Mouse (Mus musculus) c-Kit-negative CD71-positive TER-119-positive erythroid progenitor cells, embryonic 14.5 days (primary cell): ENCODE data around the gene Lsg1.

Experiments
- DNase-seq: peaks from one replicate; pipeline ENCODE4 v3.0.0-alpha.2; 2013; ENCODE audit warnings: low read depth, low spot score

Lsg1 gene

GRCm38 (mm10) chr16:30601046-30601832 is 13.8 kb upstream of the Lsg1 start:
- DNase-seq, result no peak

GRCm38 (mm10) chr16:30600431-30601045 is 13.1 kb upstream of the Lsg1 start:
- DNase-seq, result no peak

- no peak for DNase-seq
These were observed 12.3 kb upstream of the Lsg1 start, which contains the start of gene Fam43a for GRCm38 (mm10) chr16:30599491-30600268. Gene Fam43a (plus strand): TSS chr16:30599723.

DNA sequence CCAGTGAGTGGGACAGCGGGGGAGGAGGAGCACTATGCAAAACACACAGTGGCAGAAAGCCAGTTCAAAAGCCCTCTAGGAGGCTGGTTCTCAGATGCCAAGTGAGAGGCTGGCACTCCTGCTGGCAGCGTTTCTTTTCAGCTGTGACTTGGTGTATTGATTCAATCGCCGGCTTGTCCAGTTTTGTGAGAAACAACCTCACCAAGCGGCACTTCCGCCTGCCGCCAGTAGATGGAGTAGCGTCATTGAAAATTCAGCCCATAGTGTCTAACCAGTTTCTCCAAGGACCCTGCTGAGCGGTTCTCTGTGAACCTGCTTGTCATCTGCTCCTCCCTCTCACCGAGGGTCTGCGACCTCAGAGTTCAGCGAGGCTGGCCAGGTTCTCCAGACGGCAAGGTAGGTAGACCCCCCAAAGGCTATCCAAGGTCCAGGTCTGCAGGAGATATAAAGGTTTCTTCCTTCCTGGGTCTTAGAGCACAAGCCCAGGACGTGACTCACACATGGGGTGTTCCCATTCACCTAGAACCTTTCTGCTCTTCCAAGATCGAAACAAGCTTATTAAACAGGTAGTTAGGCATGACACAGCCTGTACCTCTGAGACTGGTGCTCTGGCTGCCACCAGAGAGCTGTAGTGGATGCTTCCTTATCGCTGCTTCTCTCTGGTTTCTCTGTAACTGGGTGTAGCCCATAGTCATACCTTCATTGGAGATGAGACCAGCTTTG is 9.7 kb upstream of the Lsg1 start:
- no peak for DNase-seq

DNA sequence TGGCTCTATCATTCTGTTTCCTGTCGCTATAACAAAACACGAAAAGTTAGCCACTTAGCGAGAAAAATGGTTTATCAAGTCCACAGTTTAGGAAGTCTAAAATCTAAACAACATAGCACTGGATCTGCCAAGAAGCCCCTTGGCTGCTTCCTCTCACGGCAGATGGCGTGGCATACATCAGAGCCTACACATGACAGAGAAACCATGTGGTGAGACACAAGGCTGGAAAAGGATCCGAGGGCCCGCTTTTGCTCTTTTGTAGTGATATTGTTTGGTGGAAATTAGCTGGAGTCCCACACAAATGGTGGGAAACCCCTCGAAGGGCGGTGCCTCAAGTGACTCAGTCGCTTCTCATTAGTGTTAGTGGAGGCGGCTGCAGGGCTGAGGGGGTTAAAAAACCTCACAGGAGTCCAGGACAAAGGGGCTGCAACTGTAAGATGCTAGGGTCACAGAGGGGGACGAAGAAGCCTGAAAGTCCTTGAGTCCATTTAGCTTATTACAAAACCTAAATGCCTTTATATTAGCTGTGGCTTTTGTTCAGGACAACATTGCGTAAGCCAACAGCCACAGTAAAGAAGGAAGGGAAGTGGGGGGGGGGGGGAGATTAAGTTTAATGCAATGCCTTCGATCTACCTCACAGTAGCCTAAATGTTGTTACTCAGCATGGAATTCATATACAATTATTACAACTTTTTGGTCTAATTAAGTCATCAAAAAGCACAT is 8.6 kb upstream of the Lsg1 start:
- DNase-seq, result no peak

GRCm38 (mm10) chr16:30595356-30595755 is 8.0 kb upstream of the Lsg1 start:
- no peak for DNase-seq

- DNase-seq, result no peak
These were observed 4.6 kb upstream of the Lsg1 start for GRCm38 (mm10) chr16:30591990-30592389.

DNA sequence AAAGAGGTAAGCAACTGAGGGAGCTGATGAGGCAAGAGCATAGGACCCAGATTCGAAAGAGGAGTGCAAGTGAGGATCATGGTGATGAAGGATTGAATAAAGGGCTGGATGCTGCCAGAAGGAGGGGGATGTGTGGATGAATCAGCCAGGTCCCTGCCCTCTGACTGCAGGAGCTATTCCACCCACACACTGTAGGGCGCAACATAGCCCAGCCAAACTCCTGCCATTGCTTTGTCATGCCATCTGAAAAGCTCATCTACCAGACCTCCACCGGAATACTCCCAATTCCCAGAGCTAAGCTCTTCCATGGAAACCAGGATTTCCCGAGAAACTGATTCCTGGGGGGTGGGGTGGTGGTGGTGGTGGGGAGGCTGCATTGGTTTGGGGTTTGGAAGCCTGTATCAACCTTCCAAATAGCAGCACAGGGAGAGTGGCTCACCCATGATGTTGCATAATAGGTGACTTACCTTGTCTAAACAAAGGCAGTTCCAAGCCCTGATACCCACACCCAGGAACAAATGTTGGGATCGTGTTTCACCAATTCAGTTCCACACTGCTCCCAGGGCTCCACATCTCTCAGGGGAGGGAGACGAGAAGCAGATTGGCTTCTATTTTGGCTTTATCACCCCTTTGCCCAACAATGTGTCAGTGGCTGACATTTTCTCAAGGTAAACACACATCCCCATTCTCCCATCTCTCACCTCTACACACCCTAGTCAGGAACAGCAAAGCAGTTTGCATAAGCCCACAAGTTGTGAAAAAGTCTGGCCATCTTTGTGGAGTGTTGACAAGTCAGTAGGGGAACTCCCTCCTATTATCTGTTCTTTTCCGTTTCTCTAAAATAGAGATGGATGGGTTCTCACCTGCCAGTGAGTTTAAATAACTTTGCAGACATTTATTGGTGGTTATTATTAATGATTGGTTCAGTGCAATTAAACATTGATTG is 3.1 kb upstream of the Lsg1 start:
- DNase-seq, result no peak

DNA sequence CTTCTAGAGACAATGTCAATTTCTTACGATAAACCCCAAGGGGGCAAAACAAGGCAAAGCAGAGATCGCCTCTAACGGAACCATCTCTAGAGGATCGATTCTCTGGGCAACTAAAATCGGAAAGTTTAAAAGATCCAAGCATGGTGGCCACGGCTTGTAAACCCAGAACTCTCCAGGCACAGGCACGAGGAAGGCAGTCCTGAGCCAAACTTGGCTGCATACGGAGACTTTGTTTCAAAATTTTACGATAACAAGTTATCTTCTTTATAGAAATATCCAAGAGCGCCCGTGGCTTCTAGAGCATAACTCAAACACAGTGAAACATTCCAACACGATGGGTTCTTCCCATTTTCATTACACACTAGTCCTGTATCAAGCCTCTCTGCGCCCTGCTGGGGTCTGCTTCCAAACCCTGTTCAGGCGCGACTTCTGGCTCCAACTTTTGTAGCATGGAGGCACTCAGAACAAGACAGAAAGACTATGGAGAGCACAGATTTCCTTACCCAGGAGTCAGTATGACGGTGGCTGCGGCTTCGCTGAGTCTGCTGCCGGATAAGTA is 378 bp downstream of the Lsg1 start:
- DNase-seq, result no peak

DNA sequence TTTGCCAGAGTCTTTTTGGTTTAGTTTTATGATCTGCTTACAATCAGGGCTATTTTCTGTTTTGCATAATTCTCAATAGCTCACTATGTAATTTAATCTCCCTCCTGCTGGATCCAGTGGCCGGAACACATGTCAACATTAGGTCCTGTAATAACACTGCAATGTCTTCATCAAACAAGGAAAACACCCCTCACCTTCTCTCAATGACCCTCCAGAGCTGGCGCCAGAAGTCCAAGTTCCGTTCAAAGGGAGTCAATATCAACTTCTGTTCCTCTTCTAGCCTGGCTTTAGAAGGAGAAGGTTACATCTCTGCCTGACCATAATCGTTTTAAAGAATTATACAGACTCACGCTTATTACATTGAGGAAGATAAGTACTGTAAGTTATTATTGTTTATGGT is 6.6 kb downstream of the Lsg1 start:
- no peak for DNase-seq

DNA sequence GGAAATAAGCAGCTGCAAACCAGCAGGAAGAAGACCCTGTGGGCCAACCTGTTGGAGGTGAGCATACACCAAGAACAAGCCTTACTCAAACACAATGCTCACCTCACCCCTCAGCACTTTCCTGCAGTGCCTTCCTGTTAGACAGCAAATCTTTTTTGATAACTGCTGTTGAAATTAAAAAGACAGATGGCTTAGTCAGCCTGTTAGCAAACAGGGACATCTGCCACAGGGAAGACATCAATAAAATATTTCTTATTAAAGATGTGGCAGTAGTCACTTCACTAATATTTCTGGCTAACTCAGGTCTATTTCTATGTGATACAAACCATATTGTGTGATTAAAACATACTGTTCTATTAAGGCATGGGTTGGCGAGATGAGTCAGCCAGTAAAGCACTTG is 11.0 kb downstream of the Lsg1 start:
- DNase-seq, result no peak

GRCm38 (mm10) chr16:30575815-30576214 is 11.6 kb downstream of the Lsg1 start:
- no peak for DNase-seq

GRCm38 (mm10) chr16:30572239-30572638 is 15.2 kb downstream of the Lsg1 start:
- DNase-seq, result no peak

- no peak for DNase-seq
These were observed 16.0 kb downstream of the Lsg1 start for GRCm38 (mm10) chr16:30571378-30571777.

GRCm38 (mm10) chr16:30570173-30570572 is 17.2 kb downstream of the Lsg1 start:
- no peak for DNase-seq

DNA sequence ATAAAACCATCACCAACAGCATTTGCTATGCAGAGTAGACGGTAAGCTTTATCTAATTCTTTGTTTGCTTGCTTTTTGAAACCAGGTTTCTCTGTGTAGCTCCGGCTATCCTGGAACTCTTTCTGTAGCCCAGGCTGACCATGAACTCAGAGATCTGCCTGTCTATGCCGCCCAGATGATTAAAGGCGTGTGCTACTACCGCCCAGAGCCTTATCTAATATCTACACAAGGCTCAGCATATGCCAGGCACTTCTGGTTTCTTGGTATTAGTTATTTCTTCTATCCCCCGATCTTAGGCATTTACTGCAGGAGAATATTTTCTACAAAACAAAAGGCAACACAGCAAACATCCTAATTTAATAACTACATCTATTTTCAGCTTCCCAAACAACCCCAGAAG is 21.8 kb downstream of the Lsg1 start:
- DNase-seq, result peak; percentile 45

DNA sequence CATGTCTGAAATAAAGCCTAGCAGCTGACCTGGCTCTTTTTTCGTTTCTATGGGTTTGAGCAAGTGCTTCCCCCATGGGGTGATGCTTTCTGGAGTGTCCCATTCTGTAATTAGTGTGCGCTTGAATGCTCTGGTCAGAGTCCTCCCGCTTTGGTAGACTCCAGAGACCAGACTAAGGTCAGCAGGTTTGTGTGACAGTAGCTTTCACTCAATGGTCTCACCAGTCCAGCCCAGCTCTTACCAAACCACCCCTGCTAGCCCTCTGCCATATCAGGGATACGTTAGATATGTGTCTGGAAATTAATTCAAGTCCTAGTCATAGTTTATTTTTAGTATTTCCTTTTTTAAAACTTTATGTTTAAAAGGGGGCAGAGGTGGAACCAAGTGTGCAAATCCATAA is 26.8 kb downstream of the Lsg1 start:
- DNase-seq, result no peak

GRCm38 (mm10) chr16:30559312-30559992 is 27.9 kb downstream of the Lsg1 start:
- DNase-seq, result no peak

DNA sequence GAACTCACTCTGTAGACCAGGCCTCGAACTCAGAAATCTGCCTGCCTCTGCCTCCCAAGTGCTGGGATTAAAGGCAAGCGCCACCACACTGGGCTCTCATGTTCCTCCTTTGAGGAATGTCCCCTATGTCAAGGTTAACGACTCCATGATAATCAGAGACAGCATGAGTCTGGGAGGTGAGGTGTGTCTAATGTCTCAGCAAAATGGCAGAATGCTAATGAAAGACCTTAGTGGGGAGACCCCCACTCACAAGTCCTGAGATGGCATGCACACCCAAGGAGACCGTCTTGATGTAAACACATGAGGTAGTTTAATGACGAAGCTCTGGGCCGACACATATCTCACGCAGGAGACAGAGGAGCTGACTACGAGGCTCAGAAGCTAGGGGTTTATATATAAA is 33.3 kb downstream of the Lsg1 start:
- DNase-seq, result no peak
